Mouse (Mus musculus) hindbrain, embryonic 16.5 days (tissue): ENCODE measurements at regions not wholly inside any gene's neighbourhood (a gene's known extent, or its start where the extent isn't known, plus 50 kb on each side); places are given as distances from the start of the nearest gene placed in this dataset.

ENCODE experiments used
- ATAC-seq: fragments of 200-750 bp; cut with Nextera tagmentation; 2 replicates; pipeline ENCODE4 v1.8.0; 2017; ENCODE audit warnings: moderate TSS enrichment, moderate library complexity
- H3K27ac ChIP-seq: fragments of 300-500 bp; sonication (generic); 2 replicates; pipeline ENCODE4 v1.5.1; 2014; ENCODE audit warnings: low read depth, mild to moderate bottlenecking, control low read depth, low read length, moderate library complexity
- H3K27me3 ChIP-seq: fragments of 300-500 bp; sonication (generic); replicated peaks from 2 replicates; pipeline ENCODE4 v1.6.1; 2014; ENCODE audit warnings: low read length; ENCODE audit not compliant: control insufficient read depth, insufficient read depth
- H3K36me3 ChIP-seq: fragments of 300-500 bp; sonication (generic); 2 replicates; pipeline ENCODE4 v1.6.1; 2014; ENCODE audit warnings: mild to moderate bottlenecking, low read length, moderate library complexity, mixed read lengths; ENCODE audit not compliant: control insufficient read depth, insufficient read depth
- H3K4me1 ChIP-seq: fragments of 300-500 bp; sonication (generic); 2 replicates; pipeline ENCODE4 v1.6.1; 2014; ENCODE audit warnings: low read depth, low read length; ENCODE audit not compliant: control insufficient read depth, insufficient read depth
- H3K4me2 ChIP-seq: fragments of 300-500 bp; sonication (generic); 2 replicates; pipeline ENCODE4 v1.6.1; 2014; ENCODE audit warnings: mild to moderate bottlenecking, low read length, control low read depth, moderate library complexity
- H3K4me3 ChIP-seq: fragments of 300-500 bp; sonication (generic); 2 replicates; pipeline ENCODE4 v1.5.1; 2014; ENCODE audit warnings: mild to moderate bottlenecking, low read length, control low read depth, moderate library complexity
- H3K9ac ChIP-seq: fragments of 300-500 bp; sonication (generic); 2 replicates; pipeline ENCODE4 v1.6.1; 2014; ENCODE audit warnings: low read depth, mild to moderate bottlenecking, control low read depth, low read length, moderate library complexity
- H3K9me3 ChIP-seq: fragments of 300-500 bp; sonication (generic); 2 replicates; pipeline ENCODE4 v1.6.1; 2014; ENCODE audit warnings: mild to moderate bottlenecking, low read length, moderate library complexity; ENCODE audit not compliant: control insufficient read depth

GRCm38 (mm10) chr1:141609866-141610265 is 1363.9 kb downstream of the Kcnt2 start:
- no peak overlapping the region for H3K9ac ChIP-seq
- H3K4me3 ChIP-seq, result no peak overlapping the region
- H3K9me3 ChIP-seq, result no peaks in the 10 kb centered on the region
- H3K4me1 ChIP-seq, result no peaks in the 10 kb centered on the region
- H3K4me2 ChIP-seq, result no peak overlapping the region
- ATAC-seq, result 0 out of 2 replicates have a peak, but pooled peaks have one; percentile 27
- no peak overlapping the region for H3K27ac ChIP-seq
- H3K36me3 ChIP-seq, result no peaks in the 10 kb centered on the region
- H3K27me3 ChIP-seq, result no peaks in the 10 kb centered on the region
